Mouse (Mus musculus): ENCODE measurements around the gene Nhs.
A peak's percentile ranks its signal among the peaks of the same experiment; 100 is the strongest.

Gene Nhs

GRCm38 (mm10) chrX:162159637-162160611 is at the start of gene Nhs:
Gene Nhs, minus strand, starts transcription at chrX:162159730.
- DNase-seq (ENCODE audit: low spot score in 2 of 2): peak; percentile 11 to 22

- DNase-seq (ENCODE audit: low spot score in 2 of 2): no peak
Observed at GRCm38 (mm10) chrX:162206350-162206884, 46.9 kb upstream of the Nhs start.

GRCm38 (mm10) chrX:162158743-162159636 is 540 bp downstream of the Nhs start:
- peak in 1 of 2 experiments; percentile 8 for DNase-seq (ENCODE audit: low spot score in 2 of 2)

- no peak for DNase-seq (ENCODE audit: low spot score in 2 of 2)
Observed at GRCm38 (mm10) chrX:162158142-162158541, 1.4 kb downstream of the Nhs start.

GRCm38 (mm10) chrX:162137807-162138206 is 21.7 kb downstream of the Nhs start:
- DNase-seq (ENCODE audit: low spot score in 2 of 2): no peak

DNA sequence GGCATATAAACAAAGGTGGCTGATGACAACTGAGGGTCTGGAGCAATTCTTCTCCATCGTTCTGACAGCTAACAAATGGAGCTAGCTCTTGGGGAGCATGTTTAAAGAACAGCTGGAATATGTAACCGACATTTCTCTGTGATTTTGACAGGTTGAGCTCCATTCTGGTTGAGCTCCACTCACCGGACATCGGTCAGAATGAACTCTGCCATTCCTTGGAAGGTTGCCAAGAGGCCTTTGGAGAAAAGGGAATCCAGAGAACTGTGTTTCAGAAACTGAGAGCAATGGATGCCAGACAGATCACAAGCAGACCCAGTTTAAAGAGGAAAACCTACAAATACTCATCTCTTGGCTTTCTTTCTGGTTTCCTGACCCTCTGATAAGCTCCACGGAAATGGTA is 46.3 kb downstream of the Nhs start:
- DNase-seq (ENCODE audit: low spot score in 2 of 2): no peak

DNA sequence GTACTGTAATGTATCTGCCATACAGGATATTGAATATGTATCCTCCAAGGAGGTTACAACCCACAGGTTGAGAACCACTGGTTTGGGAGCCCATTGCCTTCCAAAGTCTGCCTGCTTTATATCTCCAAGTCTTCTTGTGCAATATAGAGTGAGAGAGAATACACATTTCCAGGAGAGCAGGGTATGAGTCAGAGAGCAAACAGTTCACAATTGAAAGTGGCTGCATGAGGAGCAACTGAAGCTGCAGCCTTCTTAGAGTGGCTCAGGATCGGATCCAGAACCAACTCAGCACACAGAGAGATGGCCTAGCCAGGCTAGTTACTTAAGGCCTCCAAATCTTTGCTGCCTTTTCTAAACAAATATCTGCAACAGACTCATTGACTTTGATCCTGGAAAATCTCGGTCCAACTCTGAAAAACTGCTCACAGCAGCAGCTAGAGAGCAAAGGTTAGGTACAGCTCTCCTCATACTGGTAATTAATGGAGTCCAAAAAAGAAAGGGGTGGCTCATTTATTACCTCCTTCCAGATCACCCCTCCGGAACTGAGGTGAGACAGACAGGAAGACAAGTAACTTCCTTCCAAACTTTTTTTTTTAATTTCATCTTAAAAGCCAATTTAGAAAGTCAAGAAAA is 56.6 kb downstream of the Nhs start:
- no peak for DNase-seq (ENCODE audit: low spot score in 2 of 2)

DNA sequence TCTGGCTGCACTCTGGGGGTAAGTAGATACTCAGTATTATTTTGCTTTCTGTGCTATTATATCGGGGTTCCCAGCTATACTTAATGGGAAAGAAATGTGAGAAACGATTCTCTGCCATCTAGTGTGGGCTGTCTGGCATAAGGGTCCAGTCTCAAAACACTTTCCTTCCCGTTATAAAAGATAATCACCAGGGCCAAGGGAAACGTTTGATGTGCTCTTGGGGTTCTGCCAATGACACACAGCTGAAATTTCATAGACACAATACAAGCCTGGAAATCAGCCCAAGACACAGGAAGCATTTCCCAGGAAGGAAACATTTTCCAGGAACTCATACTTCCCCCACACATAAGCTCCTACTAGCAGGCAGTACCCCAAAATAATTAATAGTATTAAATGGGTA is 61.2 kb downstream of the Nhs start:
- no peak for DNase-seq (ENCODE audit: low spot score in 2 of 2)

DNA sequence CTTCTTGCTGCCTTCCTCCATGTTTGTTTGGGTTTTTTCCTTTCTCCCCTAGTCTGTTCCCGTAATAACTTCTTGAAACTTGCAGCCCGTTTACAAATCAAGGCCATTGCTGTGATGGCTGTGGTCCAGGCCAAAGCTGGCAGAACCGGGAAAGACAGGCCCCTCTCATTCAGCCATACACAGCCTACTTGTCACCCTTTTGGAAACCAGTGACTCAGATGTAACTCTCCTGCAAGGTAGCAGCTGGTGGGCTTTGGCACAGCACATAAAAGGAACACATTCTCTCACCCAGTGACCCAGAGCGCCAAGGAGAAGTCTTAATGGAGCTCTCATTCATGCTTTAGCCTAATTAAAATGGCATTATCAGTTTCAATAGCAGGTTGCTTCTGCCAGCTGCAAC is 72.2 kb downstream of the Nhs start:
- peak in 1 of 2 experiments; percentile 8 for DNase-seq (ENCODE audit: low spot score in 2 of 2)

- DNase-seq (ENCODE audit: low spot score in 2 of 2): peak in 1 of 2 experiments; percentile 36
Observed at GRCm38 (mm10) chrX:162085897-162086200, 73.7 kb downstream of the Nhs start.

DNA sequence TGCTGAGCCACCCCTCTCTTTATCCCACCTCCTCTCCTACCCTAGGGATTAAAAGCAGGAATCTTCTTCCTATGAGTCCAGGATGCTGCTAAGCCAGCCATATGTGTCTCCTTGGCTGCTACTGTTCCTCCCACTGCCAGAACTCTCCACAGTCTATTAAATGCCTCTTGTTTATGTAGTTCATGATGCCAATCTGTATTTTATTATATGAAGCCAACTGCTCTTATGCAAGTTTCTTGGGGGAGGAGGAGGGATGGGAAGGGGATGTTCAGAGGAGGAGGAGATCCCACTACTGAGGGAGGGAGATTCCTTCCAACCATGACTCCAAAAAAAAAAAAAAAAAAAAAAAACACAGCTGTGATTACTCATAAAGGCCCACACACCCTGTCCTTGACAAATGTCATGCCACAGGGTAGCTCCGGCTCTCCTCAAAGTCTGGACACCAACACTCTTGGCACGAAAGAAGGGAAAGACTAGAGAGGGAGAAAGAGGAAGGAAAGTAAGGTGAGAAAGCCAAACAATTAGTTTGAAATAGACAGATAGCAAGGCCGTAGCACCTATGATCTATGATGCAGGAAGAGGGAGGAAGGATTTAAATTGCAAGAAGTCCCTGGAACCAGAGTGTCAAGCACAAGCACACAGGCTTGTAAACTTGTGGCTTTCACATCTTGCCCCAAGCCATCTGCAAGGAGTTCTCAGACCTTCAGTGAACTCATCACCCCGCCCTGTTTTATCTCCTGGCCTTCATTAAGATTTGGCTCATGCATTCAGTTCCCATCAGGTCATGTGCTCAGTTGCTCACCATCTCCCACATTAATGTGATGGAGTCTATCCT is 74.3 kb downstream of the Nhs start:
- no peak for DNase-seq (ENCODE audit: low spot score in 2 of 2)

DNA sequence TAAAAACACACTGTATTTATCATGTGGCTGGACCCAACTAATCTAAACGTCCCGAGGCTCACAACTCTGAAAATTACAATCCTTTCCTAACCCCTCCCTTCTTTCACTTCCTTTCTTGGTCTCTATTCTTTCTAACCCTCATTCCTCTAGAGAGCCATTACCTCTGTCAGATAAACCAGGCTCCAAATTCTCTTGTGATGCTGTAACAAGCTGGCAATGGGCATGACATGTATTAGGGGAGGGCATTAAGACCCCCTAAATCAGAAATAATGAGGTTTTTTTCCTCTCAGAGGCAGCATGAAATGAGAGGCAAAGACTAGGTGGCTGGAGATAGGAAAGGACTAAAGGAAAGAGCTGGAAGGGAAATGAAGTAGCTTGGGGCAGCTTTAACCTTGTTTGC is 96.4 kb downstream of the Nhs start:
- DNase-seq (ENCODE audit: low spot score in 2 of 2): no peak

DNA sequence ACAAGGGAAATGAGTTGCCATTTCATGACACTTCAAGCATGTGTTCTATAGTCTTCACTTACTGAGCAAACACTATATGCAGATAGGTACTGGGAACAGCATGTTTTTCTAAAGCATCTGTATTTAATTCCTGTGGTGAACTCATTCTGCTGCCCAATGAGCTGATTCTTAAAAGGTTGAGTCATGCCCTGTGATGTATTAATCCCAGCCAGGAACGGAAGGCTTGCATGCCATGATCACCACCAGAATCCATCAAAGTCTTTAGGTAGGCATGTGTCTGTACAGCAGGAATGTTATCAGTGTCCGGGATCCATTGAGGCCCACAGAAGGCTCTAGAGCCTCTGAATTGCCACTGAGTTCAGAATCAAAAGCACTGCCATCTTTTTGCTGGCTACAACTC is 103.9 kb downstream of the Nhs start:
- DNase-seq (ENCODE audit: low spot score in 2 of 2): no peak

DNA sequence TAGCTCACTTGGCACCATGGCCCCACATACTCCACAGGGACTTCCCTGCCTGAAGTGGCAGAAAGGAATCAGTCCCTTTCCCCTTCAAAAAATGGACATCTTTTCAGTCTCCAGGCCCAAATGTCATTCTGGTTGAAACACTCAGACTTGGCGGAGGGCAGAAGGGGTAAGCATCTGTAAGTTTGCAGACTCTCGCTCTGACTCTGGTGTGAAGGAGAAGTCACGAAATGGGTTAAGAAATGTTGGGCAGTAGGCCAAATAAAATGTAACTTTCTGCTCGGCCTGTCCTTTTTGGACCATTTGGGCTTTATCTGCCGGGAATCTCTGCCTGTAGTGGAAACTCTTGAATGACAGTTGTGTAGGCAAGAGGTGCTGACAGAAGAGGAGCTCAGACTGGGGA is 106.0 kb downstream of the Nhs start:
- DNase-seq (ENCODE audit: low spot score in 2 of 2): no peak

DNA sequence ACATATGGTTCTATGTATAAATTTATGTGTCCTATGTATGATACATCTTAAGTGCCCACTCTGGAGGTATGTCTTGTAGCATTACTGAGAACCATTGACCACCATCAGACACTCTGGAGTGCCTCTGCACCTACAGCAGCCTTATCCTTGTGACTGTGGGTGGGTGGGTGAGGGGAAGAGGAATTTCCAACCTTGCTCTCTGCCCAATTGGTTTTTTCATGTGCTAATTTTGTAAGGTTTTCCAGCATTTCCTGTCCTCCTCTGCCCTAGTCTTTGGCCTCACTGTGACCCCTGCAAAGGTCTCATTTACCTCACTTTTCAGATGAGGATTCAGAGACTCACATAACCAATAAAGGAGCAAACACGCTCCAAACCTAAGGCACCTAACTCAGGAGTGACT is 107.0 kb downstream of the Nhs start:
- DNase-seq (ENCODE audit: low spot score in 2 of 2): no peak

GRCm38 (mm10) chrX:162049616-162050015 is 109.9 kb downstream of the Nhs start:
- DNase-seq (ENCODE audit: low spot score in 2 of 2): no peak

DNA sequence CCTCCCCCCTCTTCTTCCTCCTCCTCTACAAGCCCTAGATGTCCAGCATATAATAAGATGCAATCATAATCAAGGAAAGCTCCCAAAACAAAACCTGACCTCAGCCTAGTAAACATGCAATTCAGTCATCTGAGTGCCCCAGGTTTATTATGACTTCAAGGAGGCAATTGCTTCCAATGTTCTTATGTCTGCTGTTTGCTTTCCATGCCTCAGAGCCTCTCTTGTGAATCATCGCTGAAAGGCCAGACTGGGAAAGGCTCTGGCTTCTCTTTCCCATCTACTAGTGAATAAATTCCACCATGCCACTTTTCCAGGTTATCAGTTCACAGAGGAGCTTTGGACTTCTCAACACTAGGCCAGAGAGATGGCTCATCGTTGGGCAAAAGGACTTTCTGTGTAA is 114.0 kb downstream of the Nhs start:
- DNase-seq (ENCODE audit: low spot score in 2 of 2): no peak

DNA sequence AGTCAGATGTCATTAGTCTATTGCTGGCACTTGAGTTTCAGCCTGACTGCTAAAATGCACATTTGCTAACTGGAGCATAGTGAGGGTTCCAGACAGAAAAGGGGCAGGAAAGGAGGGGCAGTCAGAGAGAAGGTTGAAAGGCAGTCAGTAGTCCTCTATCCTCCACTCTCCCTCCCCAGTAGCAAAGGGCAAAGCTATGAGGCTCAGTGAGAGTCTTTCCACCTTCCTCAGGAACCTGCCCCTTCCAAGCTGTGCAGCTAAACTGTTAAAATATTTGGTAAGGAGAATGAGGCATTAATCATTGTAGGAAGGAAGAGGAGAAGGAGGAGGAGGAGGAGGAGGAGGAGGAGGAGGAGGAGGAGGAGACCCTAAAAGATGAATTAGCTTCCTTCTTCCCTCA is 115.4 kb downstream of the Nhs start:
- DNase-seq (ENCODE audit: low spot score in 2 of 2): no peak

DNA sequence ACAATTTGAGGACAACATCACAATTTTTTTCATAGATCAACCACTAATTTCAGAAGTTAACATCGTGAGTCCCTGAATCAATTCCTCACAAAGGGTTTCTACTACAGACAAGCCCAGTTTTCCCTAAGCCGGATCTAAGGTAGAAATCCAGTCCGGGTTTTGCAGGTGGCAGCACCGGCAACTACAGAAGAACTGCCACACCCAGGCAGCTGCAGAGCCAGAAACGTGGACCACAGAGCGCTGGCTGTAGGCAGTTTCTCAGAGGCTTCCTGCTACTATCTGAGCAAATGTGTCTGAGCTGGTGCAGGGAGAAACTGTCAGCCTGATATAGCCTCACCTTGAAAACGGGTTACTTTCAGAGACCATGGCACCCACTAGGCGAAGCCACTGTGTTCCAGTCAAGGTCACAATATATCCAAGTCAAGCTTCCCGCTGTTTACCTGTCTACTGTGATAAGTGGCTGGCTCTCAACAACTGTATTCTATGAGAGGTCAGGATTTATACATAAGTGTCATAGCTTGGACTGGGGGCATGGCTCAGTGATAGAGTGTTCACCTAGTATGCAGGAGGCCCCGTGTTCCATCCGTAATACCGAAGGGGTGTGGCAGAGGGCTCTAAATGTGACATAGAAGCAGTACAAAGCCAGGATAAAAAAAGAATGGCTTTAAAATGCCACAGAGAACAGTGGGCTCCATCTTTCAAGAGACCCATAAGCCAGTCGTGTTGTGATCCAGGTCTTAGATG is 134.1 kb downstream of the Nhs start:
- peak in 1 of 2 experiments; percentile 18 for DNase-seq (ENCODE audit: low spot score in 2 of 2)

DNA sequence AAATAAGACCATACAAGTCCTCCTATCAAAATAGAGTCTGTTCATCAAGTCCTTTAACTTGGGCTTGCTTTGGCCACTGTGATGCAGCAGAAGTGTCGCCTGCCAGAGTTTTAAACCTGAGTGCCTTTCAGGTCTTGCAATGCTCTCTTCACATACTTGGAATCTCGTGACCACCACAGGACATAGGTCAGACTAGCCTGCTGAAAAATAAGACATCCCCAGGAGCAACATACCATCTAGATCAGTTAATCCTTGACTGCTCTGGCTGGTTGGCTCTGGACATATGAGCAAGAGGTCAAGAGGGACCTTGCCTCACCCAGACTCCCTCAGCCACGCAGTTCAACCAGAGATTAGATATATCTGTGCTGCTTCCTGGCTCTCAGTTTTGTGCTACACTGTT is 137.8 kb downstream of the Nhs start:
- DNase-seq (ENCODE audit: low spot score in 2 of 2): no peak

All from left cerebral cortex, adult 9 months (tissue).